Mouse (Mus musculus) heart, postnatal 0 days (tissue): Measurements from ENCODE around the gene Tmem170. TPM values are rescaled to one million over a fixed set of nuclear protein-coding genes. Genes with fewer than 3 reads are reported as not detected.

Source experiments
- ATAC-seq: fragments of 200-750 bp; cut with Nextera tagmentation; 2 replicates; pipeline ENCODE4 v1.8.0; 2017; ENCODE audit warnings: low read depth, moderate number of reproducible peaks, moderate library complexity; ENCODE audit not compliant: insufficient read depth
- DNase-seq: peaks from one replicate; pipeline ENCODE4 v3.0.0-alpha.2; 2016; ENCODE audit warnings: low spot score
- H3K27ac ChIP-seq: fragments of 300-500 bp; sonication (generic); 2 replicates; pipeline ENCODE4 v1.5.1; 2014; ENCODE audit warnings: low read depth, mild to moderate bottlenecking
- H3K27me3 ChIP-seq: fragments of 300-500 bp; sonication (generic); 2 replicates; pipeline ENCODE4 v1.6.1; 2014; ENCODE audit warnings: low read length, mixed read lengths; ENCODE audit not compliant: control insufficient read depth, insufficient read depth
- H3K36me3 ChIP-seq: fragments of 300-500 bp; sonication (generic); replicated peaks from 2 replicates; pipeline ENCODE4 v1.6.1; 2014; ENCODE audit warnings: low read length, mixed read lengths; ENCODE audit not compliant: control insufficient read depth, insufficient read depth
- H3K4me1 ChIP-seq: fragments of 300-500 bp; sonication (generic); 2 replicates; pipeline ENCODE4 v1.6.1; 2014; ENCODE audit warnings: antibody characterized with exemption; ENCODE audit not compliant: control insufficient read depth, insufficient read depth
- H3K4me2 ChIP-seq: fragments of 300-500 bp; sonication (generic); 2 replicates; pipeline ENCODE4 v1.6.1; 2014; ENCODE audit warnings: low read depth, mild to moderate bottlenecking, low read length, moderate library complexity
- H3K4me3 ChIP-seq: fragments of 300-500 bp; sonication (generic); 2 replicates; pipeline ENCODE4 v1.5.1; 2014; ENCODE audit warnings: low read depth, low read length
- H3K9ac ChIP-seq: fragments of 300-500 bp; sonication (generic); replicated peaks from 2 replicates; pipeline ENCODE4 v1.6.1; 2014; ENCODE audit warnings: low read depth, low read length, mixed read lengths
- H3K9me3 ChIP-seq: fragments of 300-500 bp; sonication (generic); replicated peaks from 2 replicates; pipeline ENCODE4 v1.6.1; 2016; ENCODE audit warnings: low read length; ENCODE audit not compliant: control insufficient read depth
- CTCF ChIP-seq: IDR thresholded peaks from 2 replicates; pipeline ENCODE4 v1.5.1; 2016; ENCODE audit warnings: antibody characterized with exemption, control low read depth, low read depth
- EP300 ChIP-seq: IDR thresholded peaks from 2 replicates; pipeline ENCODE4 v1.6.1; 2016; ENCODE audit warnings: antibody characterized with exemption, low read depth
- whole genome bisulfite sequencing: fragments of 180-500 bp; shearing (Covaris S2); extraction: QIAGEN DNeasy Blood & Tissue Kit; methylation state at CpG from one replicate; pipeline ENCODE4 v1.1.7; 2014; 5-methylcytosine and 5-hydroxymethylcytosine counted together
- polyA plus RNA-seq: library from polyadenylated mRNA; unstranded; fragments of >200 nt; fragmentation: Nextera tagmentation; extraction: Ambion mirVana; gene quantifications from 2 replicates; pipeline ENCODE4 v1.2.1, GENCODE M21; 2015
- total RNA-seq: library from RNA; depleted of rRNA; stranded (reverse); fragments of >200 nt; gene quantifications from 2 replicates; pipeline ENCODE4 v1.2.3, GENCODE M21; 2014; ENCODE audit warnings: low replicate concordance

Gene Tmem170
- total and polyA plus RNA-seq, 2 experiments from 2014 or later = 2.5 to 3.3 TPM

DNA sequence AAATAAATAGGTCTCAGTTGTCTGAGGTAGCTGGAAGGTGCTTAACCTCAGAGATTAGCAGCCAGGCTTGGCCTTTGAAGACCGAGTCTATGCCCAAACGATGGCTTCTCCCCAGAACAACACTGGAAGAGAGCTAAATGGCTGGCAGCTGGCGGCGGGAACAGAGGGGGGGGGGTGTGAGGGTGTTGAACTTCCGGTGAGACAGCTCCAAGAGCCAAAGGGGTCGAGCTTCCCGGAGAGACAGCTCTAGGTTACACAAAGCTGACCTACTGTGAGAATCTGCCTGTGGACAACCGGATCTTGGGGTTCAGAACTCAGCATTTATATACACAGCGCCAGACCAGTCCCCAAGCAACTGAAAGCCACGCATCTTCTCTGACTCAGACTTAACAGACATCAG, 22.0 kb upstream of the Tmem170 start:
- H3K27ac ChIP-seq = no peak overlapping the region
- no peak overlapping the region for H3K4me2 ChIP-seq
- no peak overlapping the region for H3K4me3 ChIP-seq
- H3K27me3 ChIP-seq = no peaks in the 10 kb centered on the region
- TF ChIP-seq EP300 (no peak), CTCF (no peak)
- H3K9ac ChIP-seq = no peak overlapping the region
- 30% methylated on average over 10 of the region's 10 CpGs for WGBS
- H3K4me1 ChIP-seq = no peaks in the 10 kb centered on the region
- DNase-seq (no peak), ATAC-seq (no peak)
- H3K9me3 ChIP-seq = 0 out of 2 replicates have a peak, but pooled peaks cover 3% of the 10 kb centered on the region
- H3K36me3 ChIP-seq = no peaks in the 10 kb centered on the region

DNA sequence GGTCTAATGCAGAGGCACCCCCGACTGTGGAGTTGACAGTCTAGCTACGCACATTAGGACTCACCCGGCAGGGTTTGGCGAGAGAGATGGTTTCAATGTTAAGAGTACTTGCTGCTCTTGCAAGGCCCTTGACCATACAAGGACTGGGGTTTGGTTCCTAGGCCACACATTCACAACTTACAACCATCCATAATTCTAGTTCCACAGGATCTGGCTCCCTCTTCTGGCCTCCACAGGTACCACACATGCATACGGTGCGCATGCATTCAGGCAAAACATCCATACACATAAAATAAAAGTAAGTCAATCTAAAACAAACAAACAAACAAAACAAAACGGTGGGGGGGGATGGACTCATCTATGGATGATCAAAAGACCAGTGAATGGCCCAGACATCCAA, 18.4 kb upstream of the Tmem170 start:
- no peaks in the 10 kb centered on the region for H3K36me3 ChIP-seq
- H3K4me3 ChIP-seq = no peak overlapping the region
- H3K4me2 ChIP-seq = no peak overlapping the region
- no peak for TF ChIP-seq EP300
- TF ChIP-seq CTCF = no peak; the same call in 1 of the 2 replicates
- no peak overlapping the region for H3K27ac ChIP-seq
- 85% methylated on average over 7 of the region's 7 CpGs for WGBS
- no peak overlapping the region for H3K9ac ChIP-seq
- H3K9me3 ChIP-seq = 0 out of 2 replicates have a peak, but pooled peaks cover 3% of the 10 kb centered on the region
- DNase-seq (no peak), ATAC-seq (no peak)
- peaks cover 15% of the 10 kb centered on the region for H3K27me3 ChIP-seq
- no peaks in the 10 kb centered on the region; the same call in 1 of the 2 replicates for H3K4me1 ChIP-seq

DNA sequence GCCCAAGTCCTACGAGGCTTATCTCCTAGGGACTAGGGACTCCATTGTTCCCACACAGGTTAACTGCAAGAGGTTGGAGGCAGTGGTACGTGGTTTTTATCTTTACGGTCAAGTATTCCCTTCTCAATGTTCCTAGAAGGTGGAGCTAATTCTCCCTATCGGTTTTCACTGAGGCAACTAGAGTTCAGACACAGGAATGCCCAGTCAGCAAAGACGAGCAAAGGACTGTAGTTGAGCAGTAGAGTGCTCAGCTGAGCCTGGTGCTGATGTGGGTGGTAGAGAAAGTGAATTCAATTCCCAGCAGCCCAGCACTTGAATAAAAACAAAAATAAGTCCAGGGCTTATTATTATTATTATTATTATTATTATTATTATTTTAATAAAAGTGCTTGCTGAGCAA, 16.1 kb upstream of the Tmem170 start:
- Histone ChIP-seq H3K4me1 (no peaks in the 10 kb centered on the region; the same call in 1 of the 2 replicates), H3K27ac (no peak overlapping the region), H3K9me3 (0 out of 2 replicates have a peak, but pooled peaks cover 3% of the 10 kb centered on the region), H3K9ac (no peak overlapping the region), H3K4me2 (no peak overlapping the region), H3K36me3 (no peaks in the 10 kb centered on the region), H3K27me3 (peaks cover 26% of the 10 kb centered on the region), H3K4me3 (no peak overlapping the region)
- TF ChIP-seq EP300 = no peak
- no peak for TF ChIP-seq CTCF
- WGBS = 35% methylated on average over 5 of the region's 5 CpGs
- no peak for DNase-seq
- ATAC-seq = no peak

DNA sequence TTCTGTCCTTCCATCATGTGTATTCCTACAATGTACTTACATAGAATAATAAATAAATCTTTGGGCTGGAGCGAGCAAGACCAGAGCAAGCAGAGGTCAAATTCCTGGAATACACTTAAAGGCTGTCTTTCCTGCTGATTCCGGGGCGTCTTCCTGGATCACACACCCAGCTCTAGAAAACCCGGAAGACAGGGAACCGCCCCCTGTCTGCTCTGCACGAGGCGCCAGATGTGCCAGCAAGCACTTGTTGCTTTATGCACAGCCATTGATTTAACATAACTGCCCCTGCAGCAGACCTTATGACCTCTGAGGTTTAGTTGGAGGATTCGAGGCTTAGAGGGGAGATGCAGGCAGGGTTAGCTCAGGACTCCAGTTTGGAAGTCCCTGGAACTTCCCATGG, 15.4 kb upstream of the Tmem170 start:
- Histone ChIP-seq H3K9me3 (0 out of 2 replicates have a peak, but pooled peaks cover 3% of the 10 kb centered on the region), H3K36me3 (no peaks in the 10 kb centered on the region), H3K4me2 (no peak overlapping the region), H3K4me3 (no peak overlapping the region), H3K27me3 (peaks cover 26% of the 10 kb centered on the region), H3K27ac (no peak overlapping the region), H3K4me1 (no peaks in the 10 kb centered on the region; the same call in 1 of the 2 replicates), H3K9ac (no peak overlapping the region)
- ATAC-seq (no peak), DNase-seq (no peak)
- WGBS = 19% methylated on average over 8 of the region's 8 CpGs
- TF ChIP-seq CTCF (no peak), EP300 (no peak)

DNA sequence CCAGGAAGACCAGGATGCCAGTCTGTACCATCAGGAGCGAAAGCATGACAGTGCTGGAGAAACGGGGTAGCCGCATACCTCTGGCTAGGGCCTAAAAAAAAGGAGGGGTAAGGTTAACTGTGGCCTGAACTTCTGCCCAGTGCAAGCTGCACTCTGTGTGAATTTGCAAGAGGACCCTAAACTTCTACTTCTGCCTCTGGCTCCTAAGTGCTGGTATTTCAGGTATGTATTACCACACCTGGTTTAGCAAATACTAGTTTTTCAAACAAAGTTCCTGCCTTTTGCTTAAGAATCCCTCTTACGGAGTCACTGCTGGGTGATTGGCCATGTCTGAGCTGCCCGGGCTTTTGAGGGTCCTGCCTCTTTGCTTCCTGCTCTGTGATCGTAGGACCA, 14.4 kb upstream of the Tmem170 start:
- no peak overlapping the region for H3K4me3 ChIP-seq
- no peak overlapping the region for H3K4me2 ChIP-seq
- no peak overlapping the region for H3K27ac ChIP-seq
- peaks cover 26% of the 10 kb centered on the region for H3K27me3 ChIP-seq
- DNase-seq = no peak
- no peaks in the 10 kb centered on the region for H3K36me3 ChIP-seq
- 0 out of 2 replicates have a peak, but pooled peaks cover 3% of the 10 kb centered on the region for H3K9me3 ChIP-seq
- H3K9ac ChIP-seq = no peak overlapping the region
- ATAC-seq = no peak
- WGBS = 57% methylated on average over 6 of the region's 6 CpGs
- H3K4me1 ChIP-seq = no peaks in the 10 kb centered on the region; the same call in 1 of the 2 replicates
- TF ChIP-seq CTCF (no peak), EP300 (no peak)
